Mouse (Mus musculus) left cerebral cortex, postnatal 36 days (tissue): Measurements from ENCODE around the gene Stat4. TPM values are rescaled to one million over a fixed set of nuclear protein-coding genes. Genes with fewer than 3 reads are reported as not detected.
A peak's percentile ranks its signal among the peaks of the same experiment; 100 is the strongest.

Experiments used
- DNase-seq, 2 experiments: peaks; one replicate each; pipeline ENCODE4 v3.0.0; 2021 to 2022; ENCODE audit warnings: low spot score in 2 of 2, mixed read lengths in 1 of 2
- intact Hi-C: fragments of 180-260 bp; cut with DNase I; formaldehyde crosslinking; loops from one replicate; pipeline ENCODE4 v1.15.1; 2025
- total RNA-seq, 2 experiments: library from RNA; stranded (reverse); gene quantifications; 2 replicates each; pipeline ENCODE4 v1.2.3; 2021

The Stat4 gene
- total RNA-seq, 2 experiments from 2014 or later = 4.2 to 5.0 TPM

DNA sequence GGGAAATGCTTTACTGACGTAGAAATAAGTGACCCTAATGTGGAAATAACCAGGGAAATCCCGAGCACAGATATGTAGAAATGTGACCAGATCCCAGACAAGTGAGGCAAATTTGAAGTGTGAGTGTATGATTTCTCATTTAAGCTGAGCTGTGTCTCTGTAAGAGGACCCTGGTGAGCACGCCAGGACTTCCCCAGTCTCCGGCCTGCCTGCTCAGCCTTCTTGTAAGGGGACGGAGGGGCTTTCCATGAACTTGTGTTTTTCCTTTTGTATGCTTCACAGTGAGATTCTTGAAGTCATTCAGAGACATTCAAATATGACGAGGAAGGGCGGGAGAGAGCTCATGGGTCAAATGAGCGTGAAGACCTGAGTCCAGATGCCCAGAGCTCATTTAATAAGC is 146.3 kb downstream of the Stat4 start:
- intact Hi-C loops = no loop called here

DNA sequence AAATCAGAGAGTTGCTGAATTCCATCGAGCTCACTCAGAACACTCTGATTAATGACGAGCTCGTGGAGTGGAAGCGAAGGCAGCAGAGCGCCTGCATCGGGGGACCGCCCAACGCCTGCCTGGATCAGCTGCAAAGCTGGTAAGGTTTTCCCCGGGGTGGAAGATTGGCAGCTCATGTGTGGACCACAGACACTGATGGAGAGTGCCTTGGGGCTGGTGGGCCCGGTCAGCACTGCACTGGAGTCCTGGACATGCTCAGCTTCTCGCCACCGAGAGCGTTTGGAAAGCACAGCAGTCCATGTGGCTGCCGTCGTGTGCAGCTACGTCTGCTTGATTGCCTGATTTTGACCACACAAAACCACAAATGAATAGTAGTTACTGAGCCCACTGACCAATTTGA is 150.3 kb downstream of the Stat4 start:
- intact Hi-C loops = no loop called here
- no peak for DNase-seq

More for the DNA sequence above, 146.3 kb downstream of the Stat4 start:
- no peak for DNase-seq

DNA sequence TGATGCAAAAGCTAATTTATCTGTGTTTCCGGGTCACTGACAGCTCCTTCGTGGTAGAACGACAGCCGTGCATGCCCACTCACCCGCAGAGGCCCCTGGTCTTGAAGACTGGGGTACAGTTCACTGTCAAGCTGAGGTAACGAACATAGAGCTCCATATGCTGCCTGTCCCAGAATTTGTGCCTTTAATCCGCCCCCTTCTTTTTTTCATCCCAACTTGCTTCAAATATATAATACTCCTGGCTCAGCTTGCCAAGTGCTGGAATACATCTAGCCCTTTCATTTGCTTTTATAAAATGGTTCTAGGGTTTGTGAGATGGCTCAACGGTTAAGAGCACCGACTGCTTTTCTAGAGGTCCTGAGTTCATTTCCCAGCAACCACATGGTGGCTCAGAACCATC is 153.6 kb downstream of the Stat4 start:
- intact Hi-C loops = loop anchor here (10.0 kb wide), 2 partner anchors 124 to 494 kb away; partner anchors contain the start of gene Nemp2
- peak in 1 of 2 experiments; percentile 34 for DNase-seq

DNA sequence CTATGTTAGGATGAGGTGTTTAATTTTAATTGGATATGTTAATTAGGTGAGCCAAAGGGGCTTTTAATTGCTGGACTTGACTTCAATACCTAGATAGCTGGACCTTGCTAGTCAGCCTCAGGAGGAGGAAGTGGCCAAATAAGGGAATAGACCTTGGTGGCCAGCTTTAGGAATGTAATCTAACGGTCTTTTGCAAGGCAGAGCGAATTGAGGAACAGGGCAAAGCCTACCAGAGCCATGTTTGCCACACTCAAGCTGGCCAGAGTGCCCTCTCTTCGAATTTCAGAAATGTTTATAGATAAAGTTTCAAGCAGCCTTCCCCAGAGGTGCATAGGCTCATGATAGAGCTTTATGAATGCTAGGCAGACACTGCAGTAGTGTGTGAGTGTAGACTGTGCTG is 154.5 kb downstream of the Stat4 start:
- DNase-seq = no peak
- intact Hi-C loops = loop anchor here (10.0 kb wide), 2 partner anchors 123 to 493 kb away; partner anchors contain the start of gene Nemp2

DNA sequence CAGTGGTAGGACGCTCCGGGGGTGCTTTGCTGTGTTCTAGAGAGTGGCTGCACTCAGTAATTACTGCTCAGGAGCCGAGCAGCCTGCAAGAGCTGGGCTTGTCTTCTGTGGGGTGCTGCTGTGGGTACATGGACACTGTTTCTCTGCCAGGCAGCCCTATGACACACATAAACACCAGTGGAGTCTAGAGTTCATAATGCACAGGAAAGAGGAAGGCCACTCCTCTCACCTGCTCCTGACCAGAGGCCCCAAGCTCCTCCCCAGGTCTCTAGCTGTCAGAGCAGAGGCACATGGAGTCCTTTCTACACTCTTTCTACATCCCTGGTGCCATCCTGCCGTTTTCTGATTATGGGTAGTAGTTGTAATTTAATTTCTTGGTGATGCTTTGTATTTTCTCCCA is 155.2 kb downstream of the Stat4 start:
- intact Hi-C loops = loop anchor here (10.0 kb wide), 2 partner anchors 123 to 493 kb away; partner anchors contain the start of gene Nemp2
- no peak for DNase-seq

DNA sequence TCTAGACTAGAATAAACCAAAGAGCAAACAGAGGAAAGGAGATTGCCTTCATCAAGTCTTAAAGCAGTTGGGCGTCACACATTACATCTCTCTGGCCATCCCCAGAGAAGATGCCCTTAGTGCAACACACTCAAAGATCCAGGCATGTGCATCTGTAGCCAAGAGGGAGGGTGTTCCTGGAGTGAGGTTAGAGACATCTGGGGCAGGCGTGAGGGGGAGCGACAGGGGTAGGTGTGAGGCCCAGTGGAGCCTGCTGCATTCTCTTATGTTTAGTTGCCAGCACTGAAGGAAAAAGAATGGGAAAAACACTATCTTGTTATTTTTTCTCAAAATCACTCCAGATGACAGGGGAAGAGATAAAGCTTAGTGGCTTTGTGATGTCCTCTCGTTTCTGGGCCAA is 156.2 kb downstream of the Stat4 start:
- DNase-seq = no peak
- intact Hi-C loops = loop anchor here (10.0 kb wide), 2 partner anchors 122 to 492 kb away; partner anchors contain the start of gene Nemp2

DNA sequence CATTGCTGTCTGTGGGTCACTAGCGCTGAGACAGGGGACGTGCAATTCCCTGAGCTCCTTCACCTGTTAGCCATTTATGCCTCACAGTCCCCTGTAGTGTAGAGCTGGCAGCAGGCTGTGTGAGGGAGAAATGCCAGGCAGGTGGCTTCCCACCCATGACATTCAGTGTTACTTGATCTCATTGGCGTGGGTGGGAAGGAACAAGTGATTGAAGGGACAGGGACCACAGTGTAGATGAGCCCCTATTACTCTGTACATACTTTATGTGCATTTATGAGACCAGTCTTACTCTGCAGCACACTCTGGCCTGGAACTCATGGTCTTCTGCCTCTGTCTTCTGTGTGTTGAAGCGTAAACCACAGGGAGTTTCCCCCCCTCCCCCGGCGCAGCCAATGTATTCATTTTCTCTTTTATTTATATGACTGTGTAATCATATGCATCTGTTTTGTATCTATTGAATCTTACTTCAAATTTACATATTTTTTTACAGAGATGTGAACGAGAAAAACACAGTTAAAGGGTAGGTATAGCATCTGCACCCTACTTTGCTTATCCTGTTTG is 156.7 kb downstream of the Stat4 start:
- DNase-seq = no peak
- intact Hi-C loops = loop anchor here (10.0 kb wide), 2 partner anchors 121 to 491 kb away; partner anchors contain the start of gene Nemp2

DNA sequence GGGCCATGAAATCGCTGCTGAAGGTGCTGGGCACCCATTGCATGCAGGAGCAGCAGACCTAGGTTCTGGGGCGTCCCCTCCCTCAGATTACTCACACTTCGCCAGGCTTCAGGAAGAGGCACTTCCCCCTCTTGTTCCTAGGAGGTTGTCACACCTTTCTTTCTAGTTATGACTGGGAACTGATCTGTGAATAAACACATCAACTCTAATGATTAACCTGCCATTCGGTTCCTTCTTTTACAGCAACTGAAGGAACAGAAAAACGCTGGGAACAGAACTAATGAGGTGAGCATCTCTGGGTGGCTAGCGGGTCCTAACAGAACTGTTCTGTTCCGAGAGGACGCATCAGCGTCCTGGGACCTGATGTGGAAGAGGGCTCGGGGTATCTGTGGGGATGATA is 158.0 kb downstream of the Stat4 start:
- no peak for DNase-seq
- intact Hi-C loops = loop anchor here (5.0 to 10.0 kb wide), 4 partner anchors 120 to 490 kb away; partner anchors contain the start of gene Nemp2

GRCm38 (mm10) chr1:52146214-52146970 is 159.4 kb downstream of the Stat4 start:
- intact Hi-C loops = loop anchor here (5.0 to 10.0 kb wide), 4 partner anchors 118 to 488 kb away; partner anchors contain the start of gene Nemp2
- DNase-seq = peak; percentile 39 to 59

- intact Hi-C loops = loop anchor here (5.0 to 10.0 kb wide), 4 partner anchors 117 to 487 kb away; partner anchors contain the start of gene Nemp2
- DNase-seq = no peak
Measured at GRCm38 (mm10) chr1:52147431-52147830, 160.5 kb downstream of the Stat4 start.

GRCm38 (mm10) chr1:52148178-52148577 is 161.2 kb downstream of the Stat4 start:
- intact Hi-C loops = loop anchor here (5.0 to 10.0 kb wide), 4 partner anchors 117 to 487 kb away; partner anchors contain the start of gene Nemp2
- no peak for DNase-seq

DNA sequence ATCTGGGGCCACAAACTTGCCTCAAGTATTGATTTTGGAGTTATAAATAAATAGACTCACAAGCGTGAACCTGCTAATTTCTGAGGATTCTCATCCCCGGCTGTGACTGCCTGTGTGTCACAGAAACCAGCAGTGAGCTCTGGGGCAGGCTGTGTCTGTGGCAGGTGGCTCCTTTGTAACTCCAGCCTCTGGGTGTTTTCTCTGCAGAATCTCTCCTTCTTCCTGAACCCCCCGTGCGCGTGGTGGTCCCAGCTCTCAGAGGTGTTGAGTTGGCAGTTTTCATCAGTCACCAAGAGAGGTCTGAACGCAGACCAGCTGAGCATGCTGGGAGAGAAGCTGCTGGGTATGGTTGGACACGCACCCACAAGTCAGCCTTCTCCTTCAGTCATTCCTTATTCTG is 161.7 kb downstream of the Stat4 start:
- intact Hi-C loops = loop anchor here (5.0 to 10.0 kb wide), 4 partner anchors 116 to 486 kb away; partner anchors contain the start of gene Nemp2
- DNase-seq = no peak

DNA sequence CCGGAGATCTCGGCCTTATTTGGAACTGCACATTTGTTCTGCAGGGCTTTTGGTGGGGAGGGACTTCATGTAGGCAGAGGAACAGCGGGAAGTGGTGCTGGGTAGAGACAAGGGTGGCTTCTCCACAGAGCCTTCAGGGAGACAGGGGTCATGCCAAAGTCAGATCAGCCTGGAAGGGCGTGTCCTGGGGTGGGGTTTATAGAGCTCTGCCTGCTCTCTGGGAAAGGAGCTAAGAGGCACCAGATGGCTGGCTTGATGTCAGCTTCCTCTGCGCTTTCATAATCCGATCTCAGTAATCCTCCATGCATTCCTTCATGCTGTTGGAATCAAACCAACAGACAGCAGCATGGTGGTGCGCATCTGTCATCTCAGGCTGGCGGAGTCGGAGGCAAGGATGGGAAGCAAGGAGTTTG is 163.0 kb downstream of the Stat4 start:
- intact Hi-C loops = loop anchor here (5.0 to 10.0 kb wide), 4 partner anchors 115 to 485 kb away; partner anchors contain the start of gene Nemp2
- DNase-seq = peak; percentile 61 to 70

DNA sequence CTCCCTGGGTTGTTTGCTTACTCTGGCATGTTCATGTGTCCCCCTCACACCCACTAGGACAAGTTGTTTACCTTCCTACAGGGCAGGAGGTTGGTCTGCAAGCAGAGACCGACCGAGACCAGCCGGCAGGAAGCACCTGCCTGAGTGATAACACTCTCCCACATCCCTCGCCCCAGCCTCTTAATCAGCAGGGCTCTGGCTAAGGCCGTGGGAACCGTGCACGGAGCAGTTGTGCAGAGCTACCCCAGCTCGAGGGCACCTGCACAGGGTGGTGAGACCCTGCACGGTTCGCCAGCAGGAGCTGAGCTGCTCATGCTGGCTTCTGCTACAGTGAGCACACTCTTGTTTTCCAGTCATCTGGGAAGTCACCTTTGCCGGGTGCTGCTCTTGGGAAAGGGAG is 163.7 kb downstream of the Stat4 start:
- intact Hi-C loops = no loop called here
- no peak for DNase-seq

- DNase-seq = no peak
- intact Hi-C loops = no loop called here
Measured at GRCm38 (mm10) chr1:52151166-52151565, 164.2 kb downstream of the Stat4 start.

DNA sequence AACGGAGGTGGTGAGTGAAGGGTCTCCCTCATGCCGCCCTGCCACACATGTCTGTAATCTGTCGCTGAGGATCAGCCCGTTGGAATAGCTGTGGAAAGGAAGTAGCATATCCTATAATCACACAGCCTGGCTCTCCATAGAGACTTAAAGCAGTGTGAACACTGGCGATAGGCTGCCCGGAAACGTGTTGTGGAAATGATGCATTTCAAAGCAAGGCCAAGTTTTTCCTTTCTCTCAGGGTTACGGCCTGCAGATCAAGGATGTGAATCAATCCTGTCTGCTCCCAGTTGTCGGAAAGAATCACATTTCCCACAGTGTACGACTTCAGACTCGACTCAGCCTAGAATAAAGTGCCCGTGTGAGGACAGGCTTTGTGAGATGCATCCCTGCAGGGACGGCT is 165.4 kb downstream of the Stat4 start:
- intact Hi-C loops = no loop called here
- DNase-seq = no peak

DNA sequence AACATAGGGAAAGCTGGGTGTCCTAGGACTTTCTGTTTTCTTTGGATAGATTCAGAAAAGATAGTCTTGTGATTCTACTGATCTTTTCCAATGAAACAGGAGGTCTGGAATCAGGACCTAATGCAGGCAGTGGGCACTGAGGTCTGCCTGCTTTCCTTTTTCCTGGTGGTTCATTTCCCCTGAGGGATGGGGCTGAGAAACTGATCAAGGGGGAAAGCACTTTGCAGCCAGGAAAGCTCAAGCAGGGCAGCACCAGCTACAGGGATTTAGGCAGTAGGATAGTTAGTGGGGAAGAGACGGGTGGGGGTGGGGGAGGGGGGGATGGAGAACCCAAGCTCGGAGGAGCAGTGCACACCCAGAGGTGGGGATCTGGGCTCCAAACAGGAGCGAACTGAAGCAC is 166.0 kb downstream of the Stat4 start:
- intact Hi-C loops = no loop called here
- no peak for DNase-seq

- DNase-seq = no peak
- intact Hi-C loops = loop anchor here (5.0 kb wide), 1 partner anchor 77 kb away; the partner anchor contains the start of gene Gls
Measured at GRCm38 (mm10) chr1:52154890-52155289, 167.9 kb downstream of the Stat4 start.

- intact Hi-C loops = loop anchor here (5.0 kb wide), 1 partner anchor 76 kb away; the partner anchor contains the start of gene Gls
- no peak for DNase-seq
Measured at GRCm38 (mm10) chr1:52156351-52156750, 169.4 kb downstream of the Stat4 start.
